Mouse (Mus musculus): ENCODE data around the gene Folr1. TPM values are rescaled to one million over a fixed set of nuclear protein-coding genes. Genes with fewer than 3 reads are reported as not detected.

The Folr1 gene
- polyA plus RNA-seq, 1 experiment: 28.5 TPM

GRCm38 (mm10) chr7:101821571-101822501, 48.8 kb downstream of the Folr1 start:
- Histone ChIP-seq H3K36me3 (ENCODE audit: control insufficient read depth, insufficient read depth, low read length) (no peaks in the 10 kb centered on the region), H3K27ac (ENCODE audit: control insufficient read depth, insufficient read depth, low read depth, low read length) (no peak overlapping the region), H3K4me1 (ENCODE audit: control insufficient read depth, insufficient read depth, low read length) (peaks cover 40% of the 10 kb centered on the region), H3K27me3 (ENCODE audit: control insufficient read depth, insufficient read depth, low read length) (peaks cover 6% of the 10 kb centered on the region), H3K4me3 (ENCODE audit: control insufficient read depth, low read depth, low read length) (peak overlapping the region; percentile 72)
- no peak for TF ChIP-seq CTCF (IDR thresholded peaks at IDR 0.05; ENCODE audit: control insufficient read depth, insufficient read depth, insufficient replicate concordance, low read depth, low read length)

- Histone ChIP-seq H3K27ac (ENCODE audit: control insufficient read depth, insufficient read depth, low read depth, low read length) (no peak overlapping the region), H3K4me3 (ENCODE audit: control insufficient read depth, low read depth, low read length) (peak overlapping the region; percentile 10), H3K27me3 (ENCODE audit: control insufficient read depth, insufficient read depth, low read length) (peaks cover 6% of the 10 kb centered on the region), H3K36me3 (ENCODE audit: control insufficient read depth, insufficient read depth, low read length) (no peaks in the 10 kb centered on the region), H3K4me1 (ENCODE audit: control insufficient read depth, insufficient read depth, low read length) (peaks cover 40% of the 10 kb centered on the region)
- no peak for TF ChIP-seq POLR2A (IDR thresholded peaks at IDR 0.05; ENCODE audit: control insufficient read depth, low read depth, low read length)
- no peak for TF ChIP-seq CTCF (IDR thresholded peaks at IDR 0.05; ENCODE audit: control insufficient read depth, insufficient read depth, insufficient replicate concordance, low read depth, low read length)
Observed at GRCm38 (mm10) chr7:101820295-101821030, 50.1 kb downstream of the Folr1 start.

DNA sequence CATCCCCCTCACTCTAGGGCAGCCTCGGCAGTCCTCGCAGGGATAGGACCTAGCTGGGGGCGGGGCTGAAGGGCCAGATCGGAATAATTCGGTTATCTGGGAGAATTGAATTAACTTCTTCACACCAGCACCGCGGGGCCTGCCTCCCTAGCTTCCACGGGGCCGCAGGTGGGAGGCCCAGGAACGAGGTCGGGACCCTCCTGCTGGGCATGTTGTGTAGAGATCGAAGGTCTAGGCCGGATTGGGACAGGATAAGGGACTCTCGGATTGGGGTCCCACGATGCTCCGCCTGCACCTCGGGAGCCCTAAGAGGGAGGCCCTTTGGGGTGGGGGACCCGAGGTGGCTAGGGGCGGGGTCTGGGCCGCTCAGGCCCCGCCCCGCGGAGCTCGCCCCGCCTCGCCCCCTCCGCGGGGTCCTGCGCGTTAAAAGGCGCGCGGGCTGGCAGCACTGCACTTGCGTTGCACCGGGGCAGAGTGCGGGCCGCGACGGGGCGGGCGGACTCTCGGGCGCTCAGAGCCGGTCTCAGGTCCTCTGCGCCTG, 52.7 kb downstream of the Folr1 start, which contains the start of gene Phox2a:
Phox2a (plus strand) TSS at position 453 of the 541 bp plus-strand sequence.
- peaks cover 6% of the 10 kb centered on the region for H3K27me3 ChIP-seq (ENCODE audit: control insufficient read depth, insufficient read depth, low read length)
- H3K4me1 ChIP-seq (ENCODE audit: control insufficient read depth, insufficient read depth, low read length): peaks cover 37% of the 10 kb centered on the region
- H3K36me3 ChIP-seq (ENCODE audit: control insufficient read depth, insufficient read depth, low read length): no peaks in the 10 kb centered on the region
- no peak within 1 kb of the TSS for H3K27ac ChIP-seq (ENCODE audit: control insufficient read depth, insufficient read depth, low read depth, low read length)
- TF ChIP-seq POLR2A (IDR thresholded peaks at IDR 0.05; ENCODE audit: control insufficient read depth, low read depth, low read length): no peak
- TF ChIP-seq CTCF (IDR thresholded peaks at IDR 0.05; ENCODE audit: control insufficient read depth, insufficient read depth, insufficient replicate concordance, low read depth, low read length): no peak
- H3K4me3 ChIP-seq (ENCODE audit: control insufficient read depth, low read depth, low read length): peak within 1 kb of the TSS; percentile 38

Other genes starting within 250 kb of the Folr1 start
- 866 and 869 TPM in 2 replicates for gene Clpb, start 207.2 kb downstream of the Folr1 start, polyA plus RNA-seq (2012; rRNA removed)
- 0.14 and 0.16 TPM in 2 replicates for gene Phox2a, start 52.5 kb downstream of the Folr1 start, polyA plus RNA-seq (2012; rRNA removed)
- gene Inppl1, start 32.6 kb downstream of the Folr1 start, polyA plus RNA-seq (2012; rRNA removed): 27.7 and 37.2 TPM in 2 replicates
- 2.7 and 3.7 TPM in 2 replicates for gene Folr2, start 13.6 kb downstream of the Folr1 start, polyA plus RNA-seq (2012; rRNA removed)
- 82.5 and 83.4 TPM in 2 replicates for gene Anapc15, start 7.1 kb downstream of the Folr1 start, polyA plus RNA-seq (2012; rRNA removed)
- 52.2 and 53.8 TPM in 2 replicates for gene Lamtor1, start 35.1 kb upstream of the Folr1 start, polyA plus RNA-seq (2012; rRNA removed)
- 1.4 and 2.0 TPM in 2 replicates for gene Tomt, start 35.6 kb upstream of the Folr1 start, polyA plus RNA-seq (2012; rRNA removed)
- gene Lrrc51, start 63.1 kb upstream of the Folr1 start, polyA plus RNA-seq (2012; rRNA removed): 1,236 and 1,353 TPM in 2 replicates
- gene Numa1, start 63.3 kb upstream of the Folr1 start, polyA plus RNA-seq (2012; rRNA removed): 20.8 and 21.9 TPM in 2 replicates
- gene Il18bp, start 147.9 kb upstream of the Folr1 start, polyA plus RNA-seq (2012; rRNA removed): 3.3 and 4.2 TPM in 2 replicates
- gene Rnf121, start 194.7 kb upstream of the Folr1 start, polyA plus RNA-seq (2012; rRNA removed): 34.9 and 38.0 TPM in 2 replicates
- gene Xndc1, start 194.7 kb upstream of the Folr1 start, polyA plus RNA-seq (2012; rRNA removed): 47.9 and 54.6 TPM in 2 replicates
- gene Xntrpc, start 194.9 kb upstream of the Folr1 start, polyA plus RNA-seq (2012; rRNA removed): 5.5 and 7.4 TPM in 2 replicates
- gene Trpc2, start 212.3 kb upstream of the Folr1 start, polyA plus RNA-seq (2012; rRNA removed): not detected in 2 replicates
- gene Art1, start 231.0 kb upstream of the Folr1 start, polyA plus RNA-seq (2012; rRNA removed): 6.7 and 9.4 TPM in 2 replicates
- gene Art5, start 238.7 kb upstream of the Folr1 start, polyA plus RNA-seq (2012; rRNA removed): 65.1 and 76.0 TPM in 2 replicates
- 0.04 and 0.07 TPM in 2 replicates for gene Chrna10, start 246.0 kb upstream of the Folr1 start, polyA plus RNA-seq (2012; rRNA removed)

Data from testis, adult 2 months (tissue).